ENCODE assay signal across 10 mouse cellular contexts in genomic region chr7:28544051-28544601, GRCm38 (mm10). TPM values are rescaled to one million over a fixed set of nuclear protein-coding genes. Genes with fewer than 3 reads are reported as not detected.
A peak's percentile ranks its signal among the peaks of the same experiment; 100 is the strongest.
DNase-seq lines count a peak whose midpoint lies in the region; ATAC-seq and TF ChIP-seq lines count a peak whose summit lies in the region.
"Had no signal": no experiment of that assay in that cellular context is flagged by ENCODE, and none has a peak within 500 bp of the region (broad histone marks: within the 10 kb centered on the region; RNA-seq: fewer than 3 reads in every experiment).

No protein-coding gene starts in this region.

- H3K4me1 ChIP-seq in neural tube, embryonic 11.5 days (ENCODE audit: control insufficient read depth, insufficient read depth, low read length) = peaks cover 3% of the 10 kb centered on the region; the same call in 1 of the 2 replicates
- no peaks in the 10 kb centered on the region for H3K4me1 ChIP-seq in intestine, embryonic 14.5 days (replicated peaks; ENCODE audit: control insufficient read depth, insufficient read depth, low read length)
- peaks cover 6% of the 10 kb centered on the region for H3K4me1 ChIP-seq in liver, embryonic 13.5 days (replicated peaks)
- H3K4me1 ChIP-seq in stomach, postnatal 0 days (replicated peaks; ENCODE audit: control insufficient read depth, insufficient read depth) = 0 out of 2 replicates have a peak, but pooled peaks cover 2% of the 10 kb centered on the region

- H3K36me3 ChIP-seq in neural tube, embryonic 11.5 days (ENCODE audit: control insufficient read depth, insufficient read depth, low read length) = no peaks in the 10 kb centered on the region
- no peaks in the 10 kb centered on the region for H3K36me3 ChIP-seq in intestine, embryonic 14.5 days (ENCODE audit: control insufficient read depth, insufficient read depth, low read length)
- no peaks in the 10 kb centered on the region for H3K36me3 ChIP-seq in liver, embryonic 13.5 days
- no peaks in the 10 kb centered on the region for H3K36me3 ChIP-seq in stomach, postnatal 0 days (ENCODE audit: control insufficient read depth, insufficient read depth, low read length)
- H3K36me3 ChIP-seq: limb, embryonic 15.5 days had no signal

- H3K27me3 ChIP-seq in neural tube, embryonic 11.5 days (ENCODE audit: control insufficient read depth, insufficient read depth, low read length) = peaks cover 27% of the 10 kb centered on the region
- peaks cover 39% of the 10 kb centered on the region for H3K27me3 ChIP-seq in intestine, embryonic 14.5 days (replicated peaks; ENCODE audit: control insufficient read depth, insufficient read depth, low read length)
- peaks cover 52% of the 10 kb centered on the region for H3K27me3 ChIP-seq in liver, embryonic 13.5 days
- H3K27me3 ChIP-seq in stomach, postnatal 0 days (ENCODE audit: control insufficient read depth, insufficient read depth, low read length) = no peaks in the 10 kb centered on the region; the same call in 1 of the 2 replicates

- no peak for TF ChIP-seq EP300 in stomach, postnatal 0 days (optimal IDR thresholded peaks at IDR 0.05)

- H3K27ac ChIP-seq in neural tube, embryonic 11.5 days (ENCODE audit: low read depth, low read length) = no peak overlapping the region
- H3K27ac ChIP-seq in intestine, embryonic 14.5 days (ENCODE audit: low read depth) = no peak overlapping the region
- H3K27ac ChIP-seq in liver, embryonic 13.5 days = no peak overlapping the region
- 0 out of 2 replicates have a peak overlapping the region, but pooled peaks have one; percentile 18 for H3K27ac ChIP-seq in stomach, postnatal 0 days (replicated peaks)
- H3K27ac ChIP-seq: limb, embryonic 15.5 days had no signal

- no peak for ATAC-seq in neural tube, embryonic 11.5 days (ENCODE audit: insufficient read depth, low FRiP score, low TSS enrichment)
- peak; percentile 50; the same call in 1 of the 2 replicates for ATAC-seq in intestine, embryonic 14.5 days (replicated peaks; ENCODE audit: low FRiP score, low TSS enrichment, low read depth)
- 0 out of 2 replicates have a peak, but pooled peaks have one; percentile 22 for ATAC-seq in liver, embryonic 13.5 days (ENCODE audit: low read depth)
- peak; percentile 58 for ATAC-seq in stomach, postnatal 0 days (ENCODE audit: low FRiP score, low TSS enrichment)

- DNase-seq in neural tube, embryonic 11.5 days (ENCODE audit: low spot score) = peak; percentile 26
- DNase-seq in neural tube, embryonic 10.5 days (ENCODE audit: extremely low spot score, low spot score) = no peak
- peak; percentile 69 for DNase-seq in intestine, embryonic 14.5 days (ENCODE audit: low spot score)
- DNase-seq in liver, embryonic 13.5 days = no peak
- peak; percentile 76 for DNase-seq in stomach, postnatal 0 days (ENCODE audit: low spot score)
- DNase-seq in Muller cell, postnatal 12 days (ENCODE audit: inconsistent ontology term) = no peak
- no peak for DNase-seq in frontal cortex, adult 2 months (ENCODE audit: extremely low spot score in 1 of 2, low spot score in 1 of 2)
- DNase-seq in adrenal gland, postnatal 36 days = no peak
- DNase-seq: thymus, adult 18-20 months had no signal

- H3K4me3 ChIP-seq in neural tube, embryonic 11.5 days (ENCODE audit: low read depth, low read length) = peak overlapping the region; percentile 23; the same call in 1 of the 2 replicates
- H3K4me3 ChIP-seq in intestine, embryonic 14.5 days (ENCODE audit: low read depth, low read length) = no peak overlapping the region; the same call in 1 of the 2 replicates
- H3K4me3 ChIP-seq in liver, embryonic 13.5 days (replicated peaks) = 0 out of 2 replicates have a peak overlapping the region, but pooled peaks have one; percentile 10
- no peak overlapping the region for H3K4me3 ChIP-seq in stomach, postnatal 0 days (ENCODE audit: low read depth, low read length)
- H3K4me3 ChIP-seq: limb, embryonic 15.5 days had no signal

- H3K9ac ChIP-seq in neural tube, embryonic 11.5 days (ENCODE audit: low read length) = no peak overlapping the region; the same call in 1 of the 2 replicates
- H3K9ac ChIP-seq in intestine, embryonic 14.5 days (ENCODE audit: low read length) = no peak overlapping the region
- H3K9ac ChIP-seq in liver, embryonic 13.5 days = no peak overlapping the region
- 0 out of 2 replicates have a peak overlapping the region, but pooled peaks have one; percentile 18 for H3K9ac ChIP-seq in stomach, postnatal 0 days (ENCODE audit: low read length)
- H3K9ac ChIP-seq: limb, embryonic 15.5 days had no signal

- TF ChIP-seq CTCF in stomach, postnatal 0 days (IDR thresholded peaks at IDR 0.05; ENCODE audit: low read depth) = no peak

- H3K9me3 ChIP-seq in neural tube, embryonic 11.5 days (ENCODE audit: control insufficient read depth, low read length) = no peaks in the 10 kb centered on the region
- H3K9me3 ChIP-seq in intestine, embryonic 14.5 days (ENCODE audit: control insufficient read depth, low read length) = no peaks in the 10 kb centered on the region
- H3K9me3 ChIP-seq in liver, embryonic 13.5 days (replicated peaks) = no peaks in the 10 kb centered on the region
- H3K9me3 ChIP-seq in stomach, postnatal 0 days (ENCODE audit: control insufficient read depth, low read length) = no peaks in the 10 kb centered on the region
- H3K9me3 ChIP-seq: limb, embryonic 15.5 days had no signal

- 2% methylated on average over 25 of the region's 27 CpGs for WGBS in neural tube, embryonic 11.5 days
- WGBS in intestine, embryonic 14.5 days = 4% methylated on average over 26 of the region's 27 CpGs
- WGBS in liver, embryonic 13.5 days (ENCODE audit: insufficient replicate concordance) = 20% methylated on average over 25 of the region's 27 CpGs
- WGBS in stomach, postnatal 0 days = 7% methylated on average over 25 of the region's 27 CpGs

- H3K4me2 ChIP-seq in neural tube, embryonic 11.5 days (ENCODE audit: low read depth) = peak overlapping the region; percentile 31
- H3K4me2 ChIP-seq in intestine, embryonic 14.5 days (ENCODE audit: low read length) = peak overlapping the region; percentile 34; the same call in 1 of the 2 replicates
- peak overlapping the region; percentile 41 for H3K4me2 ChIP-seq in liver, embryonic 13.5 days
- no peak overlapping the region; the same call in 1 of the 2 replicates for H3K4me2 ChIP-seq in stomach, postnatal 0 days (replicated peaks; ENCODE audit: low read depth)
- H3K4me2 ChIP-seq: limb, embryonic 15.5 days had no signal

RNA-seq across cellular contexts. Expression of gene Nccrp1, which starts 2.9 kb away (rescaled TPM):
- polyA plus RNA-seq in neural tube, embryonic 11.5 days (2014; fragmentation: Nextera tagmentation; extraction: Ambion mirVana) = 0.15 TPM in 1 of 2 replicates, not detected in the other
- polyA plus RNA-seq in intestine, embryonic 14.5 days (2014; fragmentation: Nextera tagmentation; extraction: Ambion mirVana) = not detected in 2 replicates
- polyA plus RNA-seq in liver, embryonic 13.5 days (2015; fragmentation: Nextera tagmentation; extraction: Ambion mirVana) = not detected in 2 replicates
- 20.1 and 27.2 TPM in 2 replicates for polyA plus RNA-seq in stomach, postnatal 0 days (2015; fragmentation: Nextera tagmentation; extraction: Ambion mirVana)
- 1.1 and 2.1 TPM in 2 replicates for polyA plus RNA-seq in frontal cortex, adult 2 months (2012; rRNA removed)
- total RNA-seq in adrenal gland, postnatal 36 days (2021) = under 1 TPM in 1 of 2 experiments, not detected in 1; 0.20 TPM

RNA-seq across cellular contexts. Expression of gene Sycn, which starts 3.4 kb away (rescaled TPM):
- not detected in 2 replicates for polyA plus RNA-seq in neural tube, embryonic 11.5 days (2014; fragmentation: Nextera tagmentation; extraction: Ambion mirVana)
- polyA plus RNA-seq in intestine, embryonic 14.5 days (2014; fragmentation: Nextera tagmentation; extraction: Ambion mirVana) = 15.7 and 17.9 TPM in 2 replicates
- not detected in 2 replicates for polyA plus RNA-seq in liver, embryonic 13.5 days (2015; fragmentation: Nextera tagmentation; extraction: Ambion mirVana)
- polyA plus RNA-seq in stomach, postnatal 0 days (2015; fragmentation: Nextera tagmentation; extraction: Ambion mirVana) = 87.1 and 87.6 TPM in 2 replicates
- polyA plus RNA-seq in frontal cortex, adult 2 months (2012; rRNA removed) = 0.40 TPM in 1 of 2 replicates, not detected in the other
- not detected for total RNA-seq in adrenal gland, postnatal 36 days (2021)
- polyA plus RNA-seq: limb, embryonic 15.5 days had no signal

RNA-seq across cellular contexts. Expression of gene Ifnl3, which starts 21.5 kb away (rescaled TPM):
- not detected in 2 replicates for polyA plus RNA-seq in neural tube, embryonic 11.5 days (2014; fragmentation: Nextera tagmentation; extraction: Ambion mirVana)
- polyA plus RNA-seq in intestine, embryonic 14.5 days (2014; fragmentation: Nextera tagmentation; extraction: Ambion mirVana) = not detected in 2 replicates
- not detected in 2 replicates for polyA plus RNA-seq in liver, embryonic 13.5 days (2015; fragmentation: Nextera tagmentation; extraction: Ambion mirVana)
- not detected in 2 replicates for polyA plus RNA-seq in stomach, postnatal 0 days (2015; fragmentation: Nextera tagmentation; extraction: Ambion mirVana)
- not detected in 2 replicates for polyA plus RNA-seq in frontal cortex, adult 2 months (2012; rRNA removed)
- not detected for total RNA-seq in adrenal gland, postnatal 36 days (2021)
- polyA plus RNA-seq: limb, embryonic 15.5 days had no signal

RNA-seq across cellular contexts. Expression of gene Ifnl2, which starts 33.9 kb away (rescaled TPM):
- polyA plus RNA-seq in neural tube, embryonic 11.5 days (2014; fragmentation: Nextera tagmentation; extraction: Ambion mirVana) = not detected in 2 replicates
- not detected in 2 replicates for polyA plus RNA-seq in intestine, embryonic 14.5 days (2014; fragmentation: Nextera tagmentation; extraction: Ambion mirVana)
- polyA plus RNA-seq in liver, embryonic 13.5 days (2015; fragmentation: Nextera tagmentation; extraction: Ambion mirVana) = not detected in 2 replicates
- polyA plus RNA-seq in stomach, postnatal 0 days (2015; fragmentation: Nextera tagmentation; extraction: Ambion mirVana) = not detected in 2 replicates
- polyA plus RNA-seq in frontal cortex, adult 2 months (2012; rRNA removed) = not detected in 2 replicates
- not detected for total RNA-seq in adrenal gland, postnatal 36 days (2021)
- polyA plus RNA-seq: limb, embryonic 15.5 days had no signal

RNA-seq across cellular contexts. Expression of gene Samd4b, which starts 53.8 kb away (rescaled TPM):
- polyA plus RNA-seq in neural tube, embryonic 11.5 days (2014; fragmentation: Nextera tagmentation; extraction: Ambion mirVana) = 37.8 and 39.5 TPM in 2 replicates
- polyA plus RNA-seq in intestine, embryonic 14.5 days (2014; fragmentation: Nextera tagmentation; extraction: Ambion mirVana) = 26.7 and 27.7 TPM in 2 replicates
- 4.1 and 5.8 TPM in 2 replicates for polyA plus RNA-seq in liver, embryonic 13.5 days (2015; fragmentation: Nextera tagmentation; extraction: Ambion mirVana)
- 9.8 and 12.0 TPM in 2 replicates for polyA plus RNA-seq in stomach, postnatal 0 days (2015; fragmentation: Nextera tagmentation; extraction: Ambion mirVana)
- 62.4 and 66.9 TPM in 2 replicates for polyA plus RNA-seq in frontal cortex, adult 2 months (2012; rRNA removed)
- 10 to 100 TPM; 62.5 to 69.8 TPM for total RNA-seq in adrenal gland, postnatal 36 days (2021)

Comparison
In these comparisons a context has a peak if more than half of its experiments do, and no peak if none do; other contexts are left out.
1. DNase-seq: peak in neural tube, embryonic 11.5 days (single experiment), intestine, embryonic 14.5 days (single experiment) and stomach, postnatal 0 days (single experiment); none in neural tube, embryonic 10.5 days (single experiment), liver, embryonic 13.5 days (single experiment), Muller cell, postnatal 12 days (single experiment), frontal cortex, adult 2 months (0 of 2) and adrenal gland, postnatal 36 days (0 of 2).
2. H3K4me3 ChIP-seq: peak in neural tube, embryonic 11.5 days (single experiment) and liver, embryonic 13.5 days (single experiment); none in intestine, embryonic 14.5 days (single experiment) and stomach, postnatal 0 days (single experiment).
3. RNA of gene Sycn, which starts 3.4 kb away (polyA plus RNA-seq): 87.1 to 87.6 TPM in stomach, postnatal 0 days and 15.7 to 17.9 TPM in intestine, embryonic 14.5 days; not detected in neural tube, embryonic 11.5 days, not detected in liver, embryonic 13.5 days and 0.40 TPM in frontal cortex, adult 2 months; every median in the first group is over 10 times any median in the second.